Mouse (Mus musculus) hindbrain, embryonic 12.5 days (tissue): ENCODE data around the gene Blvrb. TPM values are rescaled to one million over a fixed set of nuclear protein-coding genes. Genes with fewer than 3 reads are reported as not detected.
"Not testable (repeated sequence)": the region's sequence is repeated elsewhere in the genome, so short reads cannot be mapped to it uniquely, and the experiment has no call there.

Source experiments
- ATAC-seq: fragments of 200-750 bp; cut with Nextera tagmentation; 2 replicates; pipeline ENCODE4 v1.8.0; 2017; ENCODE audit warnings: moderate TSS enrichment; ENCODE audit not compliant: low FRiP score
- H3K27ac ChIP-seq: fragments of 300-500 bp; sonication (generic); 2 replicates; pipeline ENCODE4 v1.5.1; 2016; ENCODE audit warnings: mild to moderate bottlenecking
- H3K27me3 ChIP-seq: fragments of 300-500 bp; sonication (generic); 2 replicates; pipeline ENCODE4 v1.6.1; 2016; ENCODE audit warnings: mild to moderate bottlenecking
- H3K36me3 ChIP-seq: fragments of 300-500 bp; sonication (generic); 2 replicates; pipeline ENCODE4 v1.6.1; 2016; ENCODE audit warnings: mild to moderate bottlenecking
- H3K4me1 ChIP-seq: fragments of 300-500 bp; sonication (generic); 2 replicates; pipeline ENCODE4 v1.6.1; 2016
- H3K4me2 ChIP-seq: fragments of 300-500 bp; sonication (generic); replicated peaks from 2 replicates; pipeline ENCODE4 v1.6.1; 2016; ENCODE audit warnings: mild to moderate bottlenecking
- H3K4me3 ChIP-seq: fragments of 300-500 bp; sonication (generic); 2 replicates; pipeline ENCODE4 v1.5.1; 2016; ENCODE audit warnings: mild to moderate bottlenecking
- H3K9ac ChIP-seq: fragments of 300-500 bp; sonication (generic); 2 replicates; pipeline ENCODE4 v1.6.1; 2016; ENCODE audit warnings: mild to moderate bottlenecking, moderate library complexity
- H3K9me3 ChIP-seq: fragments of 300-500 bp; sonication (generic); replicated peaks from 2 replicates; pipeline ENCODE4 v1.6.1; 2016; ENCODE audit warnings: mild to moderate bottlenecking
- WGBS: fragments of 180-500 bp; shearing (Covaris S2); methylation state at CpG from one replicate; pipeline ENCODE4 v1.1.7; 2016; 5-methylcytosine and 5-hydroxymethylcytosine counted together
- polyA plus RNA-seq: library from polyadenylated mRNA; unstranded; fragments of >200 nt; fragmentation: Nextera tagmentation; extraction: Ambion mirVana; gene quantifications from 2 replicates; pipeline ENCODE4 v1.2.1, GENCODE M21; 2016

The Blvrb gene
- polyA plus RNA-seq, 1 experiment from 2014 or later: 26.6 TPM

DNA sequence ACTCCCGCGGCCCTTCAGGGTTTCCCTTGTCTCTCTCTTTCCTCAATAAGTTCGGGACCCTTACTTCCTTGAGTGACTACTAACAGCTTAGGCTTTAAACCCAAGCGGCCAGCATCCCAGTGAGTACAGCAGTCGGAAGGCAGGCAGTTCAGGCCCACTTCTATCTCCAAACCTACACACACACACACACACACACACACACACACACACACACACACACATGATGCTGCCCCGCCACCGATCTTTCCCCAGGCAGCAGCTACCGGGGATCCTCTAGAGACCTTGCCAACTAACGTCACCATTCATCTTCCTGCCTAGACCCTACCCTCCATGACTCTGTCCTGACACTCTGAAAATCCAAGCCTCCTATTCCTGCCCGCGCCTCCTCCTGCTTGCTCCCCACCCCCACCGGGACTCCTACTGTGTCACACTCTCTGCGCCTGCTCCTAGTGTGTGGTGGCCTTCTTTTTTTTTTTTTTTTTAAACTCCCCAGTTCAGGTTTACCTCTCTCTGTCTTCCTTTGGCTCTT is 40.0 kb downstream of the Blvrb start:
- ATAC-seq: no peak
- peaks cover 21% of the 10 kb centered on the region for H3K4me1 ChIP-seq
- H3K9me3 ChIP-seq: no peaks in the 10 kb centered on the region
- WGBS: 3% methylated on average over 13 of the region's 13 CpGs
- H3K27me3 ChIP-seq: peaks cover 18% of the 10 kb centered on the region; the same call in 1 of the 2 replicates
- peak overlapping the region; percentile 93 for H3K27ac ChIP-seq
- peak overlapping the region; percentile 55 for H3K4me2 ChIP-seq
- peak overlapping the region; percentile 83 for H3K9ac ChIP-seq
- peak overlapping the region; percentile 73 for H3K4me3 ChIP-seq
- H3K36me3 ChIP-seq: peaks cover 5% of the 10 kb centered on the region; the same call in 1 of the 2 replicates

GRCm38 (mm10) chr7:27489270-27489869 is 41.6 kb downstream of the Blvrb start:
- Histone ChIP-seq H3K27ac (no peak overlapping the region), H3K27me3 (peaks cover 18% of the 10 kb centered on the region; the same call in 1 of the 2 replicates), H3K9me3 (no peaks in the 10 kb centered on the region), H3K4me3 (no peak overlapping the region), H3K4me1 (peaks cover 21% of the 10 kb centered on the region), H3K4me2 (peak overlapping the region; percentile 58; the same call in 1 of the 2 replicates), H3K9ac (no peak overlapping the region), H3K36me3 (peaks cover 5% of the 10 kb centered on the region; the same call in 1 of the 2 replicates)
- 90% methylated on average over 24 of the region's 25 CpGs for WGBS
- no peak for ATAC-seq

GRCm38 (mm10) chr7:27490227-27490542 is 42.4 kb downstream of the Blvrb start:
- no peak for ATAC-seq

GRCm38 (mm10) chr7:27490543-27491329 is 43.0 kb downstream of the Blvrb start:
- peaks cover 5% of the 10 kb centered on the region; the same call in 1 of the 2 replicates for H3K36me3 ChIP-seq
- H3K4me3 ChIP-seq: peak overlapping the region; percentile 31
- WGBS: 3% methylated on average over 27 of the region's 33 CpGs
- peaks cover 12% of the 10 kb centered on the region; the same call in 1 of the 2 replicates for H3K27me3 ChIP-seq
- peak overlapping the region; percentile 58 for H3K4me2 ChIP-seq
- peaks cover 21% of the 10 kb centered on the region for H3K4me1 ChIP-seq
- H3K9ac ChIP-seq: peak overlapping the region; percentile 59
- ATAC-seq: no peak; the same call in 1 of the 2 replicates
- no peaks in the 10 kb centered on the region for H3K9me3 ChIP-seq
- peak overlapping the region; percentile 67 for H3K27ac ChIP-seq

More at GRCm38 (mm10) chr7:27490227-27490542, 42.4 kb downstream of the Blvrb start:
- H3K4me3 ChIP-seq: peak overlapping the region; percentile 31
- peak overlapping the region; percentile 59 for H3K9ac ChIP-seq
- H3K27ac ChIP-seq: peak overlapping the region; percentile 67
- H3K9me3 ChIP-seq: no peaks in the 10 kb centered on the region
- peak overlapping the region; percentile 58 for H3K4me2 ChIP-seq
- peaks cover 18% of the 10 kb centered on the region; the same call in 1 of the 2 replicates for H3K27me3 ChIP-seq
- peaks cover 21% of the 10 kb centered on the region for H3K4me1 ChIP-seq
- WGBS: 49% methylated on average over 4 of the region's 4 CpGs
- peaks cover 5% of the 10 kb centered on the region; the same call in 1 of the 2 replicates for H3K36me3 ChIP-seq

DNA sequence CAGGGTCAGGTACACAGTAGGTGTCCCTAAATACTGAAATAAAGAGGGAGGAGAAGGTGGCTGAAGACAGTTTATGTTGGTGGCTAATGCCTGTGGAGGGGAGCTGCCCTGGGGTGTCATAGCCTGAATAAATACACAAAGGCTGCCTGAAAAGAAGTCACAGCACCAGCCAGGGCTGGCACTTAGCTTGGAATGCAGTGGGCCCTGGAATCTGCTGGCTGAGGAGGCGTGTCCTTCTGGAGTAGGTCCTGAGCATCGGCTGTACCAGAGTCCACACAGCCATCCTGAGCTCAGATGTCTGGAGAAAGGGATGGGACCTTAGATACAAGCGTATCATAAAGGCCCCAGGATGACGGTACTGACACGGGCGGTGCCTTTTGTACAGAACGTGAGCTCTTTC is 44.1 kb downstream of the Blvrb start:
- ATAC-seq: no peak
- Histone ChIP-seq H3K4me3 (no peak overlapping the region), H3K27me3 (0 out of 2 replicates have a peak, but pooled peaks cover 11% of the 10 kb centered on the region), H3K4me1 (peaks cover 21% of the 10 kb centered on the region), H3K36me3 (peaks cover 5% of the 10 kb centered on the region; the same call in 1 of the 2 replicates), H3K27ac (no peak overlapping the region), H3K4me2 (no peak overlapping the region), H3K9ac (no peak overlapping the region), H3K9me3 (no peaks in the 10 kb centered on the region)
- 73% methylated on average over 7 of the region's 7 CpGs for WGBS

DNA sequence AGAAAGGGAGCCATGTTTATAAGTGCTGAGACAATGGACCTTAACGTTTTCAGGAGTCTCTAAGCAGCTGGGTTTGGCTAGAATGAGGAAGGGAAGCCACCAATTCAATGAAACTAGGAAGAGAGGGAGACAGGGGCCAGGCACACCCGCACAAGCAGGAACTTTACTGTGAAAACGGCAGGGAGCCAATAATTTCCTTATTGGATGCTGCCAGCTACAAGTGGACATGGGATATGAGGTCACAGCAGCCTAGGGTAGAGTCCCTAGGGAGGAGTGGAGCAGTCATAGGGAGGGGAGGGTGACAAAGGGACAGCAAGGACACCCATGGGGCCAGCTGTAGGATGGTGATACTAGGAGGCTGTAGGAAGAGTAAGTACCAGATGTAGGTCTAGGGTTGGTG is 45.2 kb downstream of the Blvrb start:
- ATAC-seq: no peak
- H3K4me1 ChIP-seq: peaks cover 15% of the 10 kb centered on the region
- no peak overlapping the region for H3K27ac ChIP-seq
- H3K27me3 ChIP-seq: 0 out of 2 replicates have a peak, but pooled peaks cover 11% of the 10 kb centered on the region
- no peaks in the 10 kb centered on the region for H3K9me3 ChIP-seq
- 79% methylated on average over 3 of the region's 3 CpGs for WGBS
- H3K4me3 ChIP-seq: no peak overlapping the region
- no peak overlapping the region for H3K9ac ChIP-seq
- H3K36me3 ChIP-seq: peaks cover 5% of the 10 kb centered on the region; the same call in 1 of the 2 replicates
- no peak overlapping the region for H3K4me2 ChIP-seq

GRCm38 (mm10) chr7:27493450-27493849 is 45.7 kb downstream of the Blvrb start:
- Histone ChIP-seq H3K27me3 (0 out of 2 replicates have a peak, but pooled peaks cover 11% of the 10 kb centered on the region), H3K4me1 (peaks cover 11% of the 10 kb centered on the region), H3K4me2 (no peak overlapping the region), H3K9ac (no peak overlapping the region), H3K27ac (no peak overlapping the region), H3K9me3 (no peaks in the 10 kb centered on the region), H3K36me3 (peaks cover 5% of the 10 kb centered on the region; the same call in 1 of the 2 replicates), H3K4me3 (no peak overlapping the region)
- ATAC-seq: no peak
- 83% methylated on average over 5 of the region's 5 CpGs for WGBS

- not testable (repeated sequence) for H3K27ac ChIP-seq, H3K9me3 ChIP-seq, H3K9ac ChIP-seq, H3K4me2 ChIP-seq, H3K27me3 ChIP-seq, H3K4me3 ChIP-seq, ATAC-seq, H3K36me3 ChIP-seq
- WGBS: 90% methylated on average over 9 of the region's 9 CpGs
- H3K4me1 ChIP-seq: peaks cover 10% of the 10 kb centered on the region
These were observed 47.0 kb downstream of the Blvrb start for GRCm38 (mm10) chr7:27494659-27495367.

DNA sequence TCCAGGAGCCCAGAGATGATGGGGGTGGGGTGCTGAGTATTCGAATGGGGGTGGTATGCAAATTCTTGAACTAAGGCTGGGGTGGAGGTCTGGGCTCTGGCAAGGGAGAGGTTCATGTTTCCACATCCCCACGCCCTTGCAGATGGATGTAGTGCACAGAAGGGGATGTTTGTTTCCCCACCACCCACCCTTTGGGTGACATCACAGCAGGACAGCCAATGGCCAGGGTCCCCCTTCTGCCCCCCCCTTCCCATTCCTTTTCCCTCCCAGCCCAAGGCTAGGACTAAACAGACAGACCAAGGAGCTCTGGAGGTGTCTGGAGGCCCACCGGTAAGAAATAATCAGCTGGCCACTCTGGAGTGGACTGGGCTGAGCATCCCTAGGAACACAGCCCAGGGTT is 51.3 kb downstream of the Blvrb start, which contains the start of gene Prx:
Prx (plus strand) TSS at position 289 of the 400 bp plus-strand sequence.
- WGBS: 46% methylated on average over 3 of the region's 3 CpGs
- no peak within 1 kb of the TSS for H3K9ac ChIP-seq
- H3K27me3 ChIP-seq: no peaks in the 10 kb centered on the region
- H3K4me2 ChIP-seq: no peak within 1 kb of the TSS
- no peaks in the 10 kb centered on the region for H3K9me3 ChIP-seq
- no peak within 1 kb of the TSS for H3K27ac ChIP-seq
- ATAC-seq: no peak
- no peaks in the 10 kb centered on the region for H3K4me1 ChIP-seq
- no peaks in the 10 kb centered on the region for H3K36me3 ChIP-seq
- no peak within 1 kb of the TSS for H3K4me3 ChIP-seq

- Histone ChIP-seq H3K9ac (no peak overlapping the region), H3K36me3 (no peaks in the 10 kb centered on the region), H3K4me1 (no peaks in the 10 kb centered on the region; the same call in 1 of the 2 replicates), H3K27me3 (no peaks in the 10 kb centered on the region), H3K27ac (no peak overlapping the region), H3K9me3 (no peaks in the 10 kb centered on the region), H3K4me3 (no peak overlapping the region), H3K4me2 (no peak overlapping the region)
- 68% methylated on average over 4 of the region's 4 CpGs for WGBS
- ATAC-seq: no peak
These were observed 53.8 kb downstream of the Blvrb start for GRCm38 (mm10) chr7:27501620-27502019.

GRCm38 (mm10) chr7:27506765-27507370 is 59.1 kb downstream of the Blvrb start:
- H3K27ac ChIP-seq: peak overlapping the region; percentile 94
- peak overlapping the region; percentile 50; the same call in 1 of the 2 replicates for H3K4me3 ChIP-seq
- 39% methylated on average over 9 of the region's 9 CpGs for WGBS
- no peaks in the 10 kb centered on the region for H3K27me3 ChIP-seq
- H3K9ac ChIP-seq: no peak overlapping the region
- 0 out of 2 replicates have a peak, but pooled peaks have one; percentile 22 for ATAC-seq
- peak overlapping the region; percentile 58 for H3K4me2 ChIP-seq
- H3K4me1 ChIP-seq: peaks cover 9% of the 10 kb centered on the region
- H3K36me3 ChIP-seq: no peaks in the 10 kb centered on the region
- H3K9me3 ChIP-seq: no peaks in the 10 kb centered on the region
